Mouse (Mus musculus): ENCODE measurements around the gene Acp7. TPM values are rescaled to one million over a fixed set of nuclear protein-coding genes. Genes with fewer than 3 reads are reported as not detected.
"Not testable (repeated sequence)": the region's sequence is repeated elsewhere in the genome, so short reads cannot be mapped to it uniquely, and the experiment has no call there.

Acp7 gene
- polyA plus RNA-seq, 1 experiment from 2014 or later = not detected

DNA sequence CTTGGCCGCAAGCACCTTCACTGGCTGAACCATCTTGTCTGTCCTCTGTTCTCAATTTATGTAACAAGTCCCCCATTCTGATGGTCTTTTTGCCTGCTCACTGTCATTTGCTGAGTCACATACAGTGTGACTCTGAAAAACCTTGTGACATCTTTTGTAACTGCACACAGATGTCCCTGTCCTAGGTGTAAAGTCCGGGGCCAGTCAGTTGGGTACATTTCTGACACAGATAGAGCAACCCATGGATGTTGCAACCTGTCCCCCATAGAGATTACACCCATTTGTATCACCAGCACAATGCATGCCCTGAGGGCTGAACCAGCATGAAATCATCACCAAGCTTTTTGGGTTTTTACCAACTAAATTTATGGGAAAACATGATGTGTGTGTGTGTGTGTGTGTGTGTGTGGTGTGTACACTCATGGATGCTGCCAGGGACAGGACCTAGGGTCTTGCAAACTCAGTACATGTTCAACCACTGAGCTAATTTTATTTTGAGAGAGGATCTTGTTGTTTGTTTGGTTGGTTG is 14.9 kb upstream of the Acp7 start:
- Histone ChIP-seq H3K4me1 (no peaks in the 10 kb centered on the region), H3K27me3 (no peaks in the 10 kb centered on the region), H3K4me2 (no peak overlapping the region), H3K4me3 (replicated peaks) (no peak overlapping the region), H3K9me3 (replicated peaks) (no peaks in the 10 kb centered on the region), H3K9ac (no peak overlapping the region), H3K36me3 (no peaks in the 10 kb centered on the region), H3K27ac (no peak overlapping the region)
- 87% methylated on average over 2 of the region's 2 CpGs for WGBS
- ATAC-seq (replicated peaks; ENCODE audit: low FRiP score) = no peak

DNA sequence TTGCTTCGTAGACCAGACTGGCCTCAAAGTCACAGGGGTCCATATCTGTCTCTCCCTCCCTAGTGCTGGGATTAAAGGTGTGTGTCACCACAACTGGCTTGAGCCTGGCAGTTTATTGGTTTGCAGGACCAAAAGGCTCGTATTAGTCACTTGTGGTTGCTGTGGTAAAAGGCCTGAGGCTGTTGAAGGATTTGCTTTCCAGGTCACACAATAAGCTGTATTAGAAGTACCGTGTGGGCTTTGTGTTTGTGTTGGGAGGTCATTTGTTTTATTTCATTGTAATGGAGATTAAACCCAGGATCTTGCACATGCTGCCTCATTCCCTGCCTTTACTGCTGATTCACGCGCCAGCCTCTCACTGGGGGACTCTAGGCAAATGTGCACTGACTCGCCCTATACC is 14.2 kb upstream of the Acp7 start:
- WGBS = 76% methylated on average over 6 of the region's 6 CpGs
- no peak for ATAC-seq (replicated peaks; ENCODE audit: low FRiP score)
- H3K4me3 ChIP-seq (replicated peaks) = no peak overlapping the region

DNA sequence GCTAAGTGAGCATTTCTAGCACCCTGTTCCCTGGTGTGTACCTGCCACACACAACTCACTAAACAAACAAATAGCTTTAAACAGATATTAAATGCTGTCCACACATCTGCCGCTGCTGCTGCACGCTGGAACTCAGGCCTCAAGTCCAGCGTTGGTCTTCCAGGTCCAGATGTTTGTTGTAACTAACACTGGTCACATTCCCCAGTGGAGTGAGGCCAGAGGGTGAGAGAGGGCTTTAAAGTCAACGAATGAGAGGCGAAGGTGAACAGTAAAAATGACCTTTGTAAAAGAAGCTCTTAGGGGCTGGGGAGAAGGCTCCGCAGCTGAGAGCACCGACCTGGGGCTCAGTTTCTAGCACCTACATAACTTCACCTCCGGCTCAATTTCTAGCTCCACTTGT is 10.4 kb upstream of the Acp7 start:
- WGBS = 30% methylated on average over 8 of the region's 8 CpGs
- ATAC-seq (replicated peaks; ENCODE audit: low FRiP score) = no peak
- H3K4me3 ChIP-seq (replicated peaks) = no peak overlapping the region
- no peak overlapping the region for H3K9ac ChIP-seq
- H3K9me3 ChIP-seq (replicated peaks) = no peaks in the 10 kb centered on the region
- H3K4me1 ChIP-seq = 0 out of 2 replicates have a peak, but pooled peaks cover 3% of the 10 kb centered on the region
- no peak overlapping the region for H3K27ac ChIP-seq
- H3K36me3 ChIP-seq = no peaks in the 10 kb centered on the region
- no peak overlapping the region for H3K4me2 ChIP-seq
- H3K27me3 ChIP-seq = no peaks in the 10 kb centered on the region

More for the DNA sequence above, 14.2 kb upstream of the Acp7 start:
- Histone ChIP-seq H3K27me3 (no peaks in the 10 kb centered on the region), H3K36me3 (no peaks in the 10 kb centered on the region), H3K27ac (no peak overlapping the region), H3K9ac (no peak overlapping the region), H3K4me1 (no peaks in the 10 kb centered on the region), H3K4me2 (no peak overlapping the region), H3K9me3 (replicated peaks) (no peaks in the 10 kb centered on the region)

DNA sequence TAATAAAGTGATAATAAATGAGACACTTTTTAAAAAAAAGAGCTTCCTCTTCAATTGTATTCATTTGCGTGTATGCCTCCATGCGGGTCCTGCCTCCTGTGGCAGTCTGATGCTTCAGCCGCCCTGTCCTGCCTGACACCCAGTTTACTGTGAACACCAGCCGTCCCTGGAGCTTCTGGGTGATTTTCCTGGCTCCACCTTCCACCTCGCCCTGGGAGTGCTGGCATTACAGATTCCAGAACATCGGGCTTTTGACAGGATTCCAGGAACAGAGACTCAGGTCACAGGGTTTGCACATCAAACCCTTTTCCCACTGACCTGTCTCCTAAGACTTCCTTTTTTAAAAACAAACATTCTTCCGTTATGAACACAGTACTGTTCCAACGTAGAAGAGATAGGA is 6.4 kb upstream of the Acp7 start:
- WGBS = 19% methylated on average over 8 of the region's 8 CpGs
- 0 out of 2 replicates have a peak, but pooled peaks cover 3% of the 10 kb centered on the region for H3K4me1 ChIP-seq
- no peak for ATAC-seq (replicated peaks; ENCODE audit: low FRiP score)

DNA sequence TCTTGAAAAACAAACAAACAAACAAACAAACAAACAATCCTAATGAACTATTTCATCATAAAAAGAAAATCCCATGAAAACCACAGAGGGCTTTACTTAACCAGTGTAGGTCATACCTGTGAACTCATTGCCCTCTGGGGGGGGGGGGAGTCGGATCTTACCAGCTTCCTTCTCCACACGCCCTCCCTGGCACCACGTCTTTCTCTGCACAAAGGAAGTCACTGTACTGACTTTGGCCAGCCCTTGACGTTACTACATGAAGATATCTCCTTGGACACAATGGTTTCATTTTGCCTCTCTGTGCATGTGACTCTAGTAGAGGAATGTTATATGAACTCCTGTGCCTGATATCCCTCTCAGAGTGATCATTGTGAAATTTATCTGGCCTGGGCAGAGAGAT is 3.0 kb upstream of the Acp7 start:
- ATAC-seq (replicated peaks; ENCODE audit: low FRiP score) = no peak
- H3K27me3 ChIP-seq = peaks cover 38% of the 10 kb centered on the region
- H3K4me2 ChIP-seq = no peak overlapping the region
- H3K36me3 ChIP-seq = no peaks in the 10 kb centered on the region
- H3K4me3 ChIP-seq (replicated peaks) = no peak overlapping the region
- H3K9me3 ChIP-seq (replicated peaks) = no peaks in the 10 kb centered on the region
- no peak overlapping the region for H3K9ac ChIP-seq
- WGBS = 64% methylated on average over 4 of the region's 4 CpGs
- H3K4me1 ChIP-seq = peaks cover 15% of the 10 kb centered on the region
- H3K27ac ChIP-seq = no peak overlapping the region

More for the DNA sequence above, 6.4 kb upstream of the Acp7 start:
- Histone ChIP-seq H3K9me3 (replicated peaks) (no peaks in the 10 kb centered on the region), H3K9ac (no peak overlapping the region), H3K4me3 (replicated peaks) (no peak overlapping the region), H3K36me3 (no peaks in the 10 kb centered on the region), H3K27me3 (peaks cover 5% of the 10 kb centered on the region), H3K4me2 (no peak overlapping the region), H3K27ac (no peak overlapping the region)

DNA sequence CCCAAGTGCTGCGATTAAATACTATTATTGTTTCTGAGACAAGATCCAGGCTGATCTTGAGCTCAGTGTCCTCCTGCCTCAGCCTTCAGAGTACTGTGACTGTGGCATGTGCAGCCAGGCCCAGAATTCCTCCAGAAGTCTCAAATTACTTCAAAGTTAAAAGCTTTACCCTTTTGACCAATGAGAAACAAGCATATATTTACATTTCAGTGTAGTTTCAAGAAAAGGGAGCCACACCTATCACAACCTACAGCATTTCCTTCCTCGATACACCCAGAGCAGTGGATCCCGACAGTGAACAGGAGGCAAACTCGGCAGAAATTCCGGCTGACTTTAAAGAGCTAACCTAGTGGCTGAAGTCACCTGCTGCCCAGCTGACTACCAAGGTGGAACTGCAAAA is 6.3 kb downstream of the Acp7 start:
- no peak overlapping the region for H3K27ac ChIP-seq
- 66% methylated on average over 5 of the region's 5 CpGs for whole genome bisulfite sequencing
- peaks cover under 1% of the 10 kb centered on the region; the same call in 1 of the 2 replicates for H3K4me1 ChIP-seq
- no peak overlapping the region for H3K4me2 ChIP-seq
- H3K9ac ChIP-seq = no peak overlapping the region
- no peak for ATAC-seq (replicated peaks; ENCODE audit: low FRiP score)
- H3K9me3 ChIP-seq (replicated peaks) = no peaks in the 10 kb centered on the region
- peaks cover 14% of the 10 kb centered on the region for H3K27me3 ChIP-seq
- H3K4me3 ChIP-seq (replicated peaks) = no peak overlapping the region
- H3K36me3 ChIP-seq = no peaks in the 10 kb centered on the region

DNA sequence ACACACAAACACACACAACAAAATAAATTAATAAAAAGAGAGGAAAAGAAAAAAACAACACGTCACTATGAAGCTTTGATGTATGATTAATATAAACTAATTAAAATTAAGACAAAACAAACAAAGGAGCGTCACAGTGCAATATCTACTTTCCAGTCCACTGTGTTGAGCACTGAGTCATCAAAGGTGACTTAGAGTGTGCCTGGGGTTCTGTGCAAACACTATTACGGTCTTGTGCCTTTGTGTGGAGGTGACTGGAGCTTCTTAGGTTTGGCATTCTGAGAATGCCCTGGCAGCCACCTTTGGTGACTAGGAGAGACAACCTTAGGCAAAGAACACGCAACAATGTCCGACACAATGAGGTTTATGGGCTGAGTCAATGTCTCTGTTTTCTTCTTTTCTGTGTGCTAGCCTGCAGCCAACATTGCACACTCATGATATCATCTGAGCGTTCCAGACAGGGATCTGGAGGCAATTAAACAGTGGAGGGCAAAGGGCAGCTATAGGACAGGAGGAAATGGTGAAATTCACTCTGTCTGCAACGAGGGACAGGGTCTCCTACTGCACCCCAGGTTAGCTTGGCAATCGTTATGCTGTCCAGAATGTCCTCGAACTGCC is 11.9 kb downstream of the Acp7 start:
- no peak overlapping the region for H3K9ac ChIP-seq
- no peaks in the 10 kb centered on the region for H3K36me3 ChIP-seq
- H3K27ac ChIP-seq = no peak overlapping the region
- no peaks in the 10 kb centered on the region for H3K4me1 ChIP-seq
- no peaks in the 10 kb centered on the region for H3K27me3 ChIP-seq
- no peak overlapping the region for H3K4me2 ChIP-seq
- no peak overlapping the region for H3K4me3 ChIP-seq (replicated peaks)
- ATAC-seq (replicated peaks; ENCODE audit: low FRiP score) = no peak
- WGBS = 59% methylated on average over 9 of the region's 9 CpGs
- H3K9me3 ChIP-seq (replicated peaks) = no peaks in the 10 kb centered on the region

DNA sequence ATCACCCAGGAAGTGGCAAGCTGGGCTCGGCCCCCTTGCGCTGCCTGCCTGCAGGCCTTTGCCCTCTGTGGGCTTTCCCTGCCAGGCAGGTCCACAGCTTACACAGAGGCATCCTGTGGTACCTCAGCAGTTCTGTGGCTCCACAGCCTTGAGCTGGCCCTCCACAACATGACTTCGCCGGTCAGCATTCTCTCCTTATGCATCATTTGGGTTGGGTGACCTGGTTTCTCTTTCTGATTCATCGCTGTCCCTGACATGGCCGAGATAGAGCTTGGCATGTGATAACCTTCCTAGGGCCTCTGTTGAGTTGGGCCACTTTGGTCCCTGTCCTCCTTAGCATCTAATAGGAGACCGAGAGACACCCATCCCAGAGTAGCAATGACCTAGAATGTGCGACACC is 25.2 kb downstream of the Acp7 start:
- no peaks in the 10 kb centered on the region for H3K9me3 ChIP-seq (replicated peaks)
- WGBS = 88% methylated on average over 8 of the region's 8 CpGs
- no peak for ATAC-seq (replicated peaks; ENCODE audit: low FRiP score)
- no peak overlapping the region for H3K9ac ChIP-seq
- no peaks in the 10 kb centered on the region for H3K36me3 ChIP-seq
- no peaks in the 10 kb centered on the region for H3K27me3 ChIP-seq
- H3K4me2 ChIP-seq = no peak overlapping the region
- peaks cover 7% of the 10 kb centered on the region; the same call in 1 of the 2 replicates for H3K4me1 ChIP-seq
- no peak overlapping the region for H3K27ac ChIP-seq
- no peak overlapping the region for H3K4me3 ChIP-seq (replicated peaks)

DNA sequence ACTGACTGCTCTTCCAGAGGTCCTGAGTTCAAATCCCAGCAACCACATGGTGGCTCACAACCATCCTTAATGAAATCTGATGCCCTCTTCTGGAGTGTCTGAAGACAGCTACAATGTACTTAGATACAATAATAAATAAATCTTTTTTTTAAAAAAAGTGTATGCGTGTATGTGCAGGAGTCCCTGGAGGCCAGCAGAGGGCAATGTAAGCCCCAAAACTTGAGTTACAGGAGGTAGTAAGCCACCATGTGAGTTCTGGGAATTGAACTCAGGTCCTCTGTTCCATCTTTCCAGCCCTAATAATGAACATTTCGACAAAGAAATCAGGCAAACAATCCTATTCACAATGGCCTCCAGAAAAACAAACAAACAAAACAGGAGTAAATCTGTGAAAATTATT is 27.3 kb downstream of the Acp7 start:
- H3K4me1 ChIP-seq; H3K9me3 ChIP-seq (replicated peaks); H3K27me3 ChIP-seq; ATAC-seq (replicated peaks; ENCODE audit: low FRiP score); H3K4me2 ChIP-seq; H3K36me3 ChIP-seq; H3K4me3 ChIP-seq (replicated peaks); H3K27ac ChIP-seq; H3K9ac ChIP-seq: not testable (repeated sequence)
- WGBS = 83% methylated on average over 2 of the region's 2 CpGs

DNA sequence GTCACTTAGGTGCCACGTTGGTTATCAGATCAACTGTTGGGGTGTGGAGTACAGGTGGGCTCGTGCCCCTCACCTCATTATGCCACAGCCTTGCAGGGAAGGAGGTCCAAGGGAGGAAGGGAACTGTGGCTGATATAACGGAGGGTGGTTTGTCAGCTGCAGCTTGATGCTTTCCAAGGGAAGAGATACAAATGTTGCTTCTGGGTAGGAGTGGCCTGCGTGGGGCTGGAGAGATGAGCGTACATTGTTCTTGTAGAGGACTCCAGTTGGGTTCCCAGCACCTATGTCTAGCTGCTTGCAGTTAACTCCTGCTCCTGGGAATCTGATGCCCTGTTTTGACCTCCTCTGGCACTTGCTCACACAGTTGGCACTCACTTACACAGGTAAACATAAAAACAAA is 28.0 kb downstream of the Acp7 start:
- Histone ChIP-seq H3K4me1 (peaks cover 13% of the 10 kb centered on the region), H3K9ac (no peak overlapping the region), H3K27me3 (no peaks in the 10 kb centered on the region), H3K36me3 (no peaks in the 10 kb centered on the region), H3K9me3 (replicated peaks) (no peaks in the 10 kb centered on the region), H3K27ac (no peak overlapping the region), H3K4me3 (replicated peaks) (no peak overlapping the region), H3K4me2 (no peak overlapping the region)
- ATAC-seq (replicated peaks; ENCODE audit: low FRiP score) = no peak
- WGBS = 78% methylated on average over 5 of the region's 5 CpGs

DNA sequence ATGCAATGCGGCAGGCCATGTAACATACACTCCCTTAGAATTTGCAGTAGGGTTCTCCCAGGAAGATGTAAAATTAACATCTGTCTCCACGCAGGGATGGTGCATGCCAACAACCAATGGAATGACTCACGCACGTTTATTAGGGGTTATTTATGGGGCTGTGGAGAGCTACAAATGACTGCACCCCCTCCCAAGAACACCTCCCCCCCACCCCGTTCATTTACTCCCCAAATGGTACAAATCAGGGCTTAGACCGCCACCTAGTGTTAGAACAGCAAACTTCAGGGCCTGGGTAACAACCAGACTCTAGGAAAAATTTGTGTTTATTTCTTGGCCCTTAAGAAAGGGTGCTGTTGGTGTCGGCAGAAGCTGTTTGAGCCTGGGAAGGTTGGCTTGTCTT is 29.5 kb downstream of the Acp7 start:
- no peak overlapping the region for H3K9ac ChIP-seq
- H3K4me2 ChIP-seq = no peak overlapping the region
- no peak overlapping the region for H3K4me3 ChIP-seq (replicated peaks)
- peaks cover 20% of the 10 kb centered on the region for H3K4me1 ChIP-seq
- H3K9me3 ChIP-seq (replicated peaks) = no peaks in the 10 kb centered on the region
- 12% methylated on average over 7 of the region's 7 CpGs for WGBS
- H3K36me3 ChIP-seq = no peaks in the 10 kb centered on the region
- no peak overlapping the region for H3K27ac ChIP-seq
- H3K27me3 ChIP-seq = no peaks in the 10 kb centered on the region
- no peak for ATAC-seq (replicated peaks; ENCODE audit: low FRiP score)

DNA sequence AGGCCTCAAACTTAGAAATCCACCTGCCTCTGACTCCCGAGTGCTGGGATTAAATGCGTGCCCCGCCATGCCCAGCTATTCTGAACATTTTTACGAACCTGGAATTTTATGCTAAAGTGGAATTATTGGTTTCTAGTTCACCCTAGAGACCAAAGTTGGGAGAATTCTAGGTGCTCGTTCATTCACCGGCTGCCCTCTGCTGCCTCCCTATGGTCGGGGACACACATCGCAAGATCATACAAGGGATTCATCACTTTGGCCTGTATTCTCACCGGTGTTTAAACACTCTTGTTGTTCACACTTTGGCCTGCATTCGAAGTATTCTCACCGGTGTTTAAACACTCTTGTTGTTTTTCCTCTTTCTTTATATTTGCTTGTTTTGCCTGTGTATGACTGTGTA is 30.1 kb downstream of the Acp7 start:
- WGBS = 9% methylated on average over 11 of the region's 11 CpGs
- no peak overlapping the region for H3K27ac ChIP-seq
- H3K4me2 ChIP-seq = no peak overlapping the region
- H3K36me3 ChIP-seq = no peaks in the 10 kb centered on the region
- H3K9ac ChIP-seq = no peak overlapping the region
- no peak for ATAC-seq (replicated peaks; ENCODE audit: low FRiP score)
- H3K4me3 ChIP-seq (replicated peaks) = no peak overlapping the region
- no peaks in the 10 kb centered on the region for H3K9me3 ChIP-seq (replicated peaks)
- H3K4me1 ChIP-seq = peaks cover 26% of the 10 kb centered on the region
- no peaks in the 10 kb centered on the region for H3K27me3 ChIP-seq

DNA sequence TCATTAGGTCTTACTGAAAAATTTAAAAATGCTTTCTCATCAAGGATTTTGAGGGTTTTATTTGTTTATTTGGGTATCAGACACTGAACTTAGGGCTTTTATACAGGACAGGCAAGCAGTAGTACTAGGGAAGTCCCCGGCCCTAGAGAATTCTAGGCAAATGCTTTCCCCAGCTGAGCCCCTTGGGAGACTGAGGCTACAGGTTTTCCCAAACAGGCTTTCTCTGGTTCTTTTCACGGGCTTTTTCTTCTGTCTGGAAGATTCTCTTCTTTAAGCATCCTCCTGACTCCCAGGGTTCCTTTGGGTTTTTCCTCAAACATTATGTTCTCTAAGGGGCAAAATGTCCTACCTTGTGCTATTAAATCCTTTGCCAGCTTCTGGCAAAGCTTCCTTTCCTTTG is 32.2 kb downstream of the Acp7 start:
- Histone ChIP-seq H3K4me2 (no peak overlapping the region), H3K36me3 (no peaks in the 10 kb centered on the region), H3K4me3 (replicated peaks) (no peak overlapping the region), H3K27ac (no peak overlapping the region), H3K9ac (no peak overlapping the region), H3K27me3 (no peaks in the 10 kb centered on the region), H3K4me1 (peaks cover 47% of the 10 kb centered on the region), H3K9me3 (replicated peaks) (no peaks in the 10 kb centered on the region)
- 55% methylated on average over 2 of the region's 2 CpGs for WGBS
- ATAC-seq (replicated peaks; ENCODE audit: low FRiP score) = no peak
